Mouse (Mus musculus) right cerebral cortex, adult 18-20 months (tissue): ENCODE data around the gene Tlr8.

Source experiments
- DNase-seq: peaks from one replicate; pipeline ENCODE4 v3.0.0; 2022; ENCODE audit warnings: mixed read lengths

Tlr8 gene

GRCm38 (mm10) chrX:167201365-167201764 is 62.8 kb downstream of the Tlr8 start:
- DNase-seq: no peak

GRCm38 (mm10) chrX:167195228-167195649 is 68.9 kb downstream of the Tlr8 start:
- no peak for DNase-seq
